Mouse (Mus musculus) CH12.LX (cell line): ENCODE measurements at regions not wholly inside any gene's neighbourhood (a gene's known extent, or its start where the extent isn't known, plus 50 kb on each side); places are given as distances from the start of the nearest gene placed in this dataset.

Experiments
- CTCF ChIP-seq, 2 experiments: IDR thresholded peaks in 1 of 2; conservative IDR thresholded peaks in 1 of 2; 2 replicates each; pipeline ENCODE4 v1.5.1; 2011 to 2012; ENCODE audit warnings: low read depth in 2 of 2, low read length in 2 of 2, improper control_type of control experiment in 1 of 2, inconsistent platforms in 1 of 2, mild to moderate bottlenecking in 1 of 2, moderate library complexity in 1 of 2
- E2F4 ChIP-seq: IDR thresholded peaks from 2 replicates; pipeline ENCODE4 v1.6.1; 2011; ENCODE audit warnings: low read depth, low read length, improper control_type of control experiment; ENCODE audit not compliant: insufficient replicate concordance
- EP300 ChIP-seq: IDR thresholded peaks from 2 replicates; pipeline ENCODE4 v1.6.1; 2011; ENCODE audit warnings: low read length, improper control_type of control experiment
- ETS1 ChIP-seq: conservative IDR thresholded peaks from 2 replicates; pipeline ENCODE4 v1.6.1; 2012; ENCODE audit warnings: low read depth, mild to moderate bottlenecking, inconsistent platforms, low read length, improper control_type of control experiment, moderate library complexity
- JUN ChIP-seq: IDR thresholded peaks from 2 replicates; pipeline ENCODE4 v1.6.1; 2011; ENCODE audit warnings: low read depth, mild to moderate bottlenecking, low read length, improper control_type of control experiment, moderate library complexity; ENCODE audit not compliant: insufficient read depth
- JUND ChIP-seq: conservative IDR thresholded peaks from 2 replicates; pipeline ENCODE4 v1.6.1; 2011; ENCODE audit warnings: low read depth, low read length, improper control_type of control experiment
- MYC ChIP-seq: IDR thresholded peaks from 2 replicates; pipeline ENCODE4 v1.6.1; 2011; ENCODE audit warnings: low read depth, mild to moderate bottlenecking, improper control_type of control experiment, low read length
- PAX5 ChIP-seq: IDR thresholded peaks from 2 replicates; pipeline ENCODE4 v1.6.1; 2012; ENCODE audit warnings: low read length, inconsistent platforms, mixed read lengths
- POLR2A ChIP-seq: IDR thresholded peaks from 2 replicates; pipeline ENCODE4 v1.6.1; 2011; ENCODE audit warnings: low read depth, mild to moderate bottlenecking, improper control_type of control experiment, low read length
- POLR2AphosphoS2 ChIP-seq: IDR thresholded peaks from 2 replicates; pipeline ENCODE4 v1.6.1; 2011; ENCODE audit warnings: low read depth, low read length, improper control_type of control experiment
- RCOR1 ChIP-seq: conservative IDR thresholded peaks from 2 replicates; pipeline ENCODE4 v1.6.1; 2012; ENCODE audit warnings: low read depth, mild to moderate bottlenecking, inconsistent platforms, low read length, improper control_type of control experiment
- SMC3 ChIP-seq: IDR thresholded peaks from 2 replicates; pipeline ENCODE4 v1.6.1; 2011; ENCODE audit warnings: low read depth, low read length, improper control_type of control experiment
- USF1 ChIP-seq: IDR thresholded peaks from 2 replicates; pipeline ENCODE4 v1.6.1; 2014; ENCODE audit warnings: low read depth, mild to moderate bottlenecking, inconsistent platforms, low read length, improper control_type of control experiment

- TF ChIP-seq CTCF (conservative IDR thresholded peaks at IDR 0.05 in 1 of 2, IDR thresholded peaks at IDR 0.05 in 1 of 2; ENCODE audit: low read depth in 2 of 2, low read length in 2 of 2) = no peak
- no peak for TF ChIP-seq JUN
- no peak for TF ChIP-seq JUND
- TF ChIP-seq USF1 = no peak
- no peak for TF ChIP-seq EP300
- TF ChIP-seq POLR2A = no peak
- TF ChIP-seq RCOR1 = no peak
- TF ChIP-seq PAX5 = no peak
- no peak for TF ChIP-seq MYC
- no peak for TF ChIP-seq SMC3
- TF ChIP-seq E2F4 = no peak
- no peak for TF ChIP-seq ETS1
- no peak for TF ChIP-seq POLR2AphosphoS2
Measured at GRCm38 (mm10) chr14:24807061-24807460, 320.1 kb downstream of the Rps24 start.
